Mouse (Mus musculus): ENCODE data around the gene Ecpas. TPM values are rescaled to one million over a fixed set of nuclear protein-coding genes. Genes with fewer than 3 reads are reported as not detected.

The Ecpas gene
- polyA plus RNA-seq, 1 experiment from 2014 or later, result 47.7 TPM

DNA sequence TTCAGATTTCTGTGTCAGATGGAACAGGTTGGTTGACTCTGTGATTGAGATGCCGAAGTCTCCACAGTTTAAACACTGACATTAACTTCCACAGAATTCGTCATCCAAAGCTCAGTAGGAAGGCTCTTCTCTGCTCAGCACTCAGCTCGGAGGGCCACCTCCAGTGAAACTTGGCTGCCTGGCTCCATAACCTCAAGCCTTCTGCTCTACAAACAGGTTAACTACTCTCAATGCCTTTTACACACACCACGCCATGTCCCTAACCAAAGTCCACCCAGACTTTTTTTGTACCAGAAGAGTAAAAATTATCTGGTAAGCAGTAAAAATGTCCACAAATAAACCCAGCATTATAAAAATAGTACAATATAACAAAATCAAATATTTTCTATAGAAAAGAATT, 15.1 kb downstream of the Ecpas start:
- no peaks in the 10 kb centered on the region for H3K9me3 ChIP-seq (ENCODE audit: control insufficient read depth, low read depth, low read length)
- no peaks in the 10 kb centered on the region for H3K36me3 ChIP-seq (ENCODE audit: control insufficient read depth, insufficient read depth, low read length)
- no peak overlapping the region for H3K4me2 ChIP-seq (replicated peaks; ENCODE audit: low read depth, low read length)
- no peak overlapping the region for H3K27ac ChIP-seq (ENCODE audit: low read length)
- no peak for ATAC-seq (ENCODE audit: insufficient number of reproducible peaks, insufficient read depth, low FRiP score, low read depth)
- H3K27me3 ChIP-seq (ENCODE audit: control insufficient read depth, insufficient read depth, low read length), result no peaks in the 10 kb centered on the region
- WGBS, result 58% methylated on average over 4 of the region's 4 CpGs
- no peak overlapping the region for H3K9ac ChIP-seq (replicated peaks; ENCODE audit: low read depth, low read length)
- no peak overlapping the region for H3K4me3 ChIP-seq (ENCODE audit: low read depth, low read length)
- peaks cover 6% of the 10 kb centered on the region; the same call in 1 of the 2 replicates for H3K4me1 ChIP-seq (ENCODE audit: control insufficient read depth, insufficient read depth, low read length)

DNA sequence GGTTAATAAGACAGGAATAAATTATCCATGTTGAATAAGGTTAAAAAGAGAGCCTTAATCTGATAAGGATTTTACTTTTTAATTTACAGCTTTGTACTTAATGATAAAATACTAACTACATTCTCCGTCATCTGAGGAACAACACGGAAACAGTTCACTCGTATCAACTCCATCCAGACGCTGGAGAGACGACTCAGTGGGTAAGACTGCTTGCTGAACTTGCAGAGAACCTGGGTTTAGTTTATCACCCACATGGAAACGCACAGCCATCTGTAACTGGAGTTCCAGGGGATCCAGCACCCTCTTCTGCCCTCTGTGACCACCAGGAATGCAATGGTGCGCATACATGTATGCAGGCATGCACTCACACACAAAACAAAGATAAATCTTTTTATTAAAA, 18.1 kb downstream of the Ecpas start:
- Histone ChIP-seq H3K9ac (replicated peaks; ENCODE audit: low read depth, low read length) (no peak overlapping the region), H3K4me3 (ENCODE audit: low read depth, low read length) (no peak overlapping the region), H3K4me2 (replicated peaks; ENCODE audit: low read depth, low read length) (no peak overlapping the region), H3K36me3 (ENCODE audit: control insufficient read depth, insufficient read depth, low read length) (no peaks in the 10 kb centered on the region), H3K27me3 (ENCODE audit: control insufficient read depth, insufficient read depth, low read length) (no peaks in the 10 kb centered on the region), H3K4me1 (ENCODE audit: control insufficient read depth, insufficient read depth, low read length) (peaks cover 6% of the 10 kb centered on the region; the same call in 1 of the 2 replicates), H3K27ac (ENCODE audit: low read length) (no peak overlapping the region), H3K9me3 (ENCODE audit: control insufficient read depth, low read depth, low read length) (no peaks in the 10 kb centered on the region)
- no peak for ATAC-seq (ENCODE audit: insufficient number of reproducible peaks, insufficient read depth, low FRiP score, low read depth)
- 85% methylated on average over 7 of the region's 7 CpGs for WGBS

DNA sequence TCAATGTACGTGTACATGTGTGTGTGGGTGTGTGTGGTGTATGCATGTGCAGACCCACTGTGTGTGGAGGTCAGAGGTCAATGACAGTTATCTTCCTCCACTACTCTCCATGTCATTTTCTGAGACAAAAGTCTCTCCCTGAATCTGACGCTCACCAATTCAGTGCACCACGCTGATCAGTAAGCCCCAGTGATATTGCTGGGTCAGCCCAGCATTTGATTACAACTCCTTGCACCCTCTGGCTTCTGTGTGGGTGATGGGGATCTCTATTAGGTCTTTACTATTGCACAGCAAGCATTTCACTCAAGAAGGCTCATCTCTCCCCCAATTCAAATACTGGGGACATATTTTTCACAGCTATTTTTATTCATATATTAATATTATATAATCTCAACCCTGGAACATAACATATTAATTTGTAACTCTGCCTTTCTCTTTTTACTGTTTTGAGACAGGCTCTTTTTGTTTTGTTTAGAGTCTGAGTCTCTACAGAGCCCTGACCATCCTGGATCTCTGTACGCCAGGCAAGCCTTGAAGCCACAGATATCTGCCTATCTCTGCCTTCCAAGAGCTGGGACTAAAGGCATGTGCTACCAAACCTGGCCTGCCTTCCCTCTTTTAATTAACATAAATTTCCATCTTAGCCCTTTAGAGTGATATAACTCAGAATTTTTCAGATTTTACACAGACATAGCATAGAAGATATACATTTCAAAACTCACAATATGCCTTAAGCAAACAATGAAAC, 22.3 kb downstream of the Ecpas start:
- Histone ChIP-seq H3K27ac (ENCODE audit: low read length) (no peak overlapping the region), H3K36me3 (ENCODE audit: control insufficient read depth, insufficient read depth, low read length) (no peaks in the 10 kb centered on the region), H3K27me3 (ENCODE audit: control insufficient read depth, insufficient read depth, low read length) (no peaks in the 10 kb centered on the region), H3K4me3 (ENCODE audit: low read depth, low read length) (no peak overlapping the region), H3K9me3 (ENCODE audit: control insufficient read depth, low read depth, low read length) (no peaks in the 10 kb centered on the region), H3K9ac (replicated peaks; ENCODE audit: low read depth, low read length) (no peak overlapping the region), H3K4me2 (replicated peaks; ENCODE audit: low read depth, low read length) (no peak overlapping the region), H3K4me1 (ENCODE audit: control insufficient read depth, insufficient read depth, low read length) (peaks cover 3% of the 10 kb centered on the region; the same call in 1 of the 2 replicates)
- ATAC-seq (ENCODE audit: insufficient number of reproducible peaks, insufficient read depth, low FRiP score, low read depth), result no peak; the same call in 1 of the 2 replicates
- 90% methylated on average over 4 of the region's 4 CpGs for WGBS

DNA sequence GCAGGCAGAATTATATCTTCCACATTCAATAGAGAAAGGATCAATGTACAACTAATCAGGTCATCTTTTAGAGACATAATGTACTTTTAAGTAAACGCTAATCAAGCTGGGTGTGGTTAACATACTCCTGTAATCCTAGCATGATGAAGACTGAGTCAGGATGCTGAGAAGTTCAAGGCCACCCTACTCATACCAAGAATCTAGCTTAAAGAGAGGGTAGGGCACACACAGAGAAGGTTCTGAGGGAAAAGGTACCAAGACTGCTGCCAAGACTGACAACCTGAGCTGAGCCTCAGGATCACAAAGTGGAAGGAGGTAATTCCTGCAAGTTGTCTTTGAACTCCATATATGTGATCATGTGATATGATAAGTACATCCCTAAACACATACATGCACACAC, 24.0 kb downstream of the Ecpas start:
- H3K27me3 ChIP-seq (ENCODE audit: control insufficient read depth, insufficient read depth, low read length), result no peaks in the 10 kb centered on the region
- WGBS, result 82% methylated on average over 1 of the region's 1 CpGs
- no peak for ATAC-seq (ENCODE audit: insufficient number of reproducible peaks, insufficient read depth, low FRiP score, low read depth)

DNA sequence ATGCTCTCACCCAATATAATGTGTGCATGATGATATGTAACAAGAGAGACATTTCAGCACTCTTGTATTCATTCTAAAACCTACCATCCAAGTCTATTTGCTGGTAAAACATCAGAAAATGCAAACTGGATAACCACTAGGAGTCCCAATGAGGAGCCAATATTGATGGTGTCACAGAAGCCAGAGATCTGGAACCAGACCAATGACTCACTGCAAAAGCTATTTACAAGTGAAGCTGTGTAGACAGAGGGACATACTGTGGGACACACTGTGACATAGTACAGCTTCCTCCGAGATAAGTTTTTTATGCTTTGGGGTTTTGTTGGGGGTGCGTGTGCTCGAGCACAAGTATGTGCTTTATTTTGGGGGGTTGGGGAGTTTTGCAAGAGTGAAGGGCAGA, 24.9 kb downstream of the Ecpas start:
- ATAC-seq (ENCODE audit: insufficient number of reproducible peaks, insufficient read depth, low FRiP score, low read depth), result no peak
- no peaks in the 10 kb centered on the region for H3K4me1 ChIP-seq (ENCODE audit: control insufficient read depth, insufficient read depth, low read length)
- H3K36me3 ChIP-seq (ENCODE audit: control insufficient read depth, insufficient read depth, low read length), result no peaks in the 10 kb centered on the region
- no peaks in the 10 kb centered on the region for H3K27me3 ChIP-seq (ENCODE audit: control insufficient read depth, insufficient read depth, low read length)
- no peak overlapping the region for H3K4me3 ChIP-seq (ENCODE audit: low read depth, low read length)
- no peak overlapping the region for H3K9ac ChIP-seq (replicated peaks; ENCODE audit: low read depth, low read length)
- H3K9me3 ChIP-seq (ENCODE audit: control insufficient read depth, low read depth, low read length), result no peaks in the 10 kb centered on the region
- no peak overlapping the region for H3K4me2 ChIP-seq (replicated peaks; ENCODE audit: low read depth, low read length)
- 77% methylated on average over 3 of the region's 3 CpGs for WGBS
- no peak overlapping the region for H3K27ac ChIP-seq (ENCODE audit: low read length)

More for the DNA sequence above, 24.0 kb downstream of the Ecpas start:
- Histone ChIP-seq H3K36me3 (ENCODE audit: control insufficient read depth, insufficient read depth, low read length) (no peaks in the 10 kb centered on the region), H3K4me1 (ENCODE audit: control insufficient read depth, insufficient read depth, low read length) (peaks cover under 1% of the 10 kb centered on the region; the same call in 1 of the 2 replicates), H3K9ac (replicated peaks; ENCODE audit: low read depth, low read length) (no peak overlapping the region), H3K9me3 (ENCODE audit: control insufficient read depth, low read depth, low read length) (no peaks in the 10 kb centered on the region), H3K27ac (ENCODE audit: low read length) (no peak overlapping the region), H3K4me2 (replicated peaks; ENCODE audit: low read depth, low read length) (no peak overlapping the region), H3K4me3 (ENCODE audit: low read depth, low read length) (no peak overlapping the region)

DNA sequence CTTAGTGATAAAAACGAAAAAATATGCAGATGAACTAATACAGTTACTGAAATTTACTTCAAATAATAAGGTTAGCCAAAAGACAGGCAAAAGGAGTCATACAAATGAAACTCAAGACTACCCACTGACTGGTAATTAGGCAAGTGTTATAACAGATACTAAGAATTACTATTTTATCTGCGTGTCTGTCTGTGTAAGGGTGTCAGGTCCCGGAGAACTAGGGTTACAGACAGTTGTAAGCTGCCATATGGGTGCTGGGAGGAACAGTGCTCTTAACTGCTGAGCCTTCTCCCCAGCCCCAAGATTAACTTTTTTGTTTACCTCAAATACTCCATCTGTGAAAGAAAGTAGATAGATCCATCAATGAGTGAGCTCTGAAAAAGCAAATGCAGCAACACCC, 25.8 kb downstream of the Ecpas start:
- no peak overlapping the region for H3K9ac ChIP-seq (replicated peaks; ENCODE audit: low read depth, low read length)
- no peak overlapping the region for H3K27ac ChIP-seq (ENCODE audit: low read length)
- H3K9me3 ChIP-seq (ENCODE audit: control insufficient read depth, low read depth, low read length), result no peaks in the 10 kb centered on the region
- H3K4me2 ChIP-seq (replicated peaks; ENCODE audit: low read depth, low read length), result no peak overlapping the region
- no peak overlapping the region for H3K4me3 ChIP-seq (ENCODE audit: low read depth, low read length)
- H3K27me3 ChIP-seq (ENCODE audit: control insufficient read depth, insufficient read depth, low read length), result no peaks in the 10 kb centered on the region
- 84% methylated on average over 3 of the region's 3 CpGs for WGBS
- no peak for ATAC-seq (ENCODE audit: insufficient number of reproducible peaks, insufficient read depth, low FRiP score, low read depth)
- 0 out of 2 replicates have a peak, but pooled peaks cover 1% of the 10 kb centered on the region for H3K36me3 ChIP-seq (ENCODE audit: control insufficient read depth, insufficient read depth, low read length)
- no peaks in the 10 kb centered on the region for H3K4me1 ChIP-seq (ENCODE audit: control insufficient read depth, insufficient read depth, low read length)

DNA sequence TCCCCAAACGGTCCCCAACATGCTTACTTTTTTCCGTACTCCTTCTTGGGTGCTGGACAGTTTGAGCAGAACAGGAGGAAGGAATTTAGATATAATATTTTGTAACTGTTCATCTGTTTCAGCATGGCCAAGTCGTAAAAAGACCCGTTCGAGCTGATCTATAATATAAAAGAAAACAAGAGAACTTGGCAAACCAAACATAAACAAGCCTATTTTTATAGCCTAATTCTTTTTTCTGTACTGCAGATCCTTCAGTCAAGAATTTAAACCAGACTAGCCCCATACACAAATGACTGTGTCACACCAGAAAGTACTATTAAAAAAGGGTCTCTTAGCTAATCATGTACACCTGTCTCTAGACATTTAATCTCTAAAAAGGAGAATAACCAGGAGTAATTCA, 27.2 kb downstream of the Ecpas start:
- H3K27ac ChIP-seq (ENCODE audit: low read length), result no peak overlapping the region
- WGBS, result 56% methylated on average over 5 of the region's 5 CpGs
- no peaks in the 10 kb centered on the region for H3K27me3 ChIP-seq (ENCODE audit: control insufficient read depth, insufficient read depth, low read length)
- H3K4me3 ChIP-seq (ENCODE audit: low read depth, low read length), result no peak overlapping the region
- H3K4me1 ChIP-seq (ENCODE audit: control insufficient read depth, insufficient read depth, low read length), result no peaks in the 10 kb centered on the region
- ATAC-seq (ENCODE audit: insufficient number of reproducible peaks, insufficient read depth, low FRiP score, low read depth), result no peak
- H3K4me2 ChIP-seq (replicated peaks; ENCODE audit: low read depth, low read length), result no peak overlapping the region
- H3K36me3 ChIP-seq (ENCODE audit: control insufficient read depth, insufficient read depth, low read length), result 0 out of 2 replicates have a peak, but pooled peaks cover 3% of the 10 kb centered on the region
- H3K9me3 ChIP-seq (ENCODE audit: control insufficient read depth, low read depth, low read length), result no peaks in the 10 kb centered on the region
- H3K9ac ChIP-seq (replicated peaks; ENCODE audit: low read depth, low read length), result no peak overlapping the region

DNA sequence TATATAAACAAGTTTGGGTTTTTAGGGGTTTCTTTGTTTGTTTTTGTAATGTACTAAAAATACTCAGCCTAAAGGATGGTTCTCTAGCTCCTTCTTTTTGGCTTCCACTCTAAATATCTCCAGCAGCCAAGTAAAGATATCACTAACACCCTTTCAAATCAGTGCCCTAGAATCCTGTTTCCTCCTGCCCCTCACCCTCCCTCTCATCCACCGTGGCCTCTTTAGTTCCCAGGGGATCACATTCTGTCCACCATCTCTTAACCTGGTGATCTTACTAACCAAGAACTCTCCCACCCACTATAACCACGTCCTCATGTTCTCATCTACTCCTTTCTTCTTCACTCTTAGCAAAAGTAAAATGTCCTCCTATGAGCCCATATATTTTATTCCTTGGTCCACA, 28.7 kb downstream of the Ecpas start:
- Histone ChIP-seq H3K4me1 (ENCODE audit: control insufficient read depth, insufficient read depth, low read length) (no peaks in the 10 kb centered on the region), H3K36me3 (ENCODE audit: control insufficient read depth, insufficient read depth, low read length) (0 out of 2 replicates have a peak, but pooled peaks cover 3% of the 10 kb centered on the region), H3K9ac (replicated peaks; ENCODE audit: low read depth, low read length) (no peak overlapping the region), H3K9me3 (ENCODE audit: control insufficient read depth, low read depth, low read length) (no peaks in the 10 kb centered on the region), H3K27ac (ENCODE audit: low read length) (no peak overlapping the region), H3K4me2 (replicated peaks; ENCODE audit: low read depth, low read length) (no peak overlapping the region), H3K4me3 (ENCODE audit: low read depth, low read length) (no peak overlapping the region), H3K27me3 (ENCODE audit: control insufficient read depth, insufficient read depth, low read length) (no peaks in the 10 kb centered on the region)
- no peak for ATAC-seq (ENCODE audit: insufficient number of reproducible peaks, insufficient read depth, low FRiP score, low read depth)
- 75% methylated on average over 2 of the region's 2 CpGs for WGBS

DNA sequence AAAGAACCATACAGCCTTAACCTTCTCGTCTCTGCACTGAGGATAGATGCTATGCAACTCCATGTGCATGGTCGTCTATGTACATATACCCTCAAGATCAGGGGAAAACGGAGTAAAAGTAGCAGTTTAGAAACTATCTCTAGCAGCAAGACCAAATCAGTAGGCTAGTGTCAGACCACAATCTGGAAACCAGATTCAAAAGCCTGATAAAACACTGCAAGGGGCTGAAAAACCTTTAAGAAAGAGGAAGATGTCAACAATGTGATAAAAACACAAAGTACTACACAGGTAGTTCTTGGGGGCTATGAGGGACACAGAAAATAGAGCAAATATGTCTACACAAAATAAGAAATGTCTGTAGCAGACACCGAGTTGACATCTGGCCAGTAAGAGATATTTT, 38.2 kb downstream of the Ecpas start:
- Histone ChIP-seq H3K27me3 (ENCODE audit: control insufficient read depth, insufficient read depth, low read length) (no peaks in the 10 kb centered on the region), H3K9me3 (ENCODE audit: control insufficient read depth, low read depth, low read length) (no peaks in the 10 kb centered on the region), H3K36me3 (ENCODE audit: control insufficient read depth, insufficient read depth, low read length) (peaks cover 6% of the 10 kb centered on the region), H3K4me2 (replicated peaks; ENCODE audit: low read depth, low read length) (no peak overlapping the region), H3K4me1 (ENCODE audit: control insufficient read depth, insufficient read depth, low read length) (no peaks in the 10 kb centered on the region), H3K27ac (ENCODE audit: low read length) (no peak overlapping the region), H3K9ac (replicated peaks; ENCODE audit: low read depth, low read length) (no peak overlapping the region), H3K4me3 (ENCODE audit: low read depth, low read length) (no peak overlapping the region)
- ATAC-seq (ENCODE audit: insufficient number of reproducible peaks, insufficient read depth, low FRiP score, low read depth), result no peak
- 87% methylated on average over 4 of the region's 4 CpGs for WGBS
